Mouse (Mus musculus): ENCODE measurements around the gene Ccdc62. TPM values are rescaled to one million over a fixed set of nuclear protein-coding genes. Genes with fewer than 3 reads are reported as not detected.

Ccdc62 gene
- polyA plus RNA-seq, 1 experiment from 2014 or later = 8.0 TPM

DNA sequence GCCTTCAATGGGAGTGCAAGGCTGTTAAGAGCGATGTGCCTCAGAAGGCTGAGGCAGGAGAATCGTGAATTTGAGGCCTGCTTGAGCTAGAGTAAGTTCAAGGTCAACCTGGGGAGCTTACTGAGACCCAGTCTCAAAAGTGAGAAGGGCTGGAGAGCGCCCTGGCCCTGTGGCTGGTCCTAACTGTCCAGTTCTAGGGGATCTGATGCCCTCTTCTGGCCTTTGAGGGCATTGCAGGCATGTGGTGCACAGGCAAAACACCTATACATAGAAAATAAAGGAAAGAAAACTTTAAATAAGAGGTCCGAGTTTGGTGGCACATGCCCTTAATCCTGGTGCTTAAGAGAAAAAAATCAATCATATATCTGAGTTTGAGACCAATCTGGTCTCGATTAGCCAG, 62.3 kb downstream of the Ccdc62 start:
- ATAC-seq (ENCODE audit: low read depth) = peak; percentile 63
- no peak overlapping the region for H3K9ac ChIP-seq (ENCODE audit: low read length)
- no peaks in the 10 kb centered on the region for H3K9me3 ChIP-seq (ENCODE audit: control insufficient read depth, low read length)
- H3K27ac ChIP-seq (ENCODE audit: low read length) = peak overlapping the region; percentile 75
- H3K4me2 ChIP-seq (ENCODE audit: low read depth, low read length) = no peak overlapping the region
- no peak overlapping the region for H3K4me3 ChIP-seq (ENCODE audit: low read length)
- H3K27me3 ChIP-seq (ENCODE audit: control insufficient read depth, insufficient read depth, low read depth, low read length) = no peaks in the 10 kb centered on the region
- 36% methylated on average over 5 of the region's 5 CpGs for WGBS
- no peaks in the 10 kb centered on the region for H3K36me3 ChIP-seq (ENCODE audit: control insufficient read depth, insufficient read depth, low read length)
- H3K4me1 ChIP-seq (replicated peaks; ENCODE audit: control insufficient read depth, insufficient read depth, low read length) = peaks cover 13% of the 10 kb centered on the region

DNA sequence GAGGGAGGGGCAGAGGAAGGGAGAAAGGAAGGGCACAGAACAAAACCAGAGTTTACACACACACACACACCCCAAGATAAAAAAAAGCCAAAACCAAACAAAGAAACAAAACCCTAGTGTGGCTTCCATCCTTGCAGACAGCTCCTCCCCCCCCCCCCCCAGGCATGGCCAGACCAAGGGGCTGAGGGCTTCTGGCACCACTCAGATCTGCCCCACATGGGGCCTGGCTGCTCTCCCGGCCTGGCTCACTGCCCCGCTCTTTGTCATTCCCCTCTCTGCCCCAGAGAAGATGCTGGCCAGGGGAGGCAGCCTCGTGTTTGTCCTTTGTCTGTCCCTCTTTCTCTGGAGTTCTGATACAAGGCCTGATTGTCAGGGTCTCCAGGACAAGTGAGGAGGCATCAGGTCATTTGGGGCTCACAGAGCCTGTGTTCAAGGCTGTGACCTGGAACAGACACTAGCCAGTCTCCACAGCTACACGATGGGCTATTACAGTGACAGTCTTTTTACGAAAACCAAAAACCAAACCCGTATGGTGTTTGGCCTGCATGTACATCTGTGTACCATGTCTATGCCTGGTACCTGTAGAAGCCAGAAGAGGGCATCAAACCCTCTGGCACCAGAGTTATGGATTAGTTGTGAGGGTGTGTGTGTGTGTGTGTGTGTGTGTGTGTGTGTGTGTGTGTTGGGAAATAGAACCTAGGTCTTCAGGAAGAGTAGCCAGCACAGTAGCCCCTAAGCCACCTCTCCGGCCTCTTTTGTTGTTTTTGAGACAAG, 63.0 kb downstream of the Ccdc62 start:
- Histone ChIP-seq H3K27me3 (ENCODE audit: control insufficient read depth, insufficient read depth, low read depth, low read length) (no peaks in the 10 kb centered on the region), H3K27ac (ENCODE audit: low read length) (peak overlapping the region; percentile 50; the same call in 1 of the 2 replicates), H3K9ac (ENCODE audit: low read length) (no peak overlapping the region; the same call in 1 of the 2 replicates), H3K9me3 (ENCODE audit: control insufficient read depth, low read length) (no peaks in the 10 kb centered on the region), H3K36me3 (ENCODE audit: control insufficient read depth, insufficient read depth, low read length) (no peaks in the 10 kb centered on the region), H3K4me1 (replicated peaks; ENCODE audit: control insufficient read depth, insufficient read depth, low read length) (peaks cover 13% of the 10 kb centered on the region), H3K4me3 (ENCODE audit: low read length) (no peak overlapping the region), H3K4me2 (ENCODE audit: low read depth, low read length) (no peak overlapping the region)
- peak; percentile 70; the same call in 1 of the 2 replicates for ATAC-seq (ENCODE audit: low read depth)
- 61% methylated on average over 7 of the region's 7 CpGs for WGBS

DNA sequence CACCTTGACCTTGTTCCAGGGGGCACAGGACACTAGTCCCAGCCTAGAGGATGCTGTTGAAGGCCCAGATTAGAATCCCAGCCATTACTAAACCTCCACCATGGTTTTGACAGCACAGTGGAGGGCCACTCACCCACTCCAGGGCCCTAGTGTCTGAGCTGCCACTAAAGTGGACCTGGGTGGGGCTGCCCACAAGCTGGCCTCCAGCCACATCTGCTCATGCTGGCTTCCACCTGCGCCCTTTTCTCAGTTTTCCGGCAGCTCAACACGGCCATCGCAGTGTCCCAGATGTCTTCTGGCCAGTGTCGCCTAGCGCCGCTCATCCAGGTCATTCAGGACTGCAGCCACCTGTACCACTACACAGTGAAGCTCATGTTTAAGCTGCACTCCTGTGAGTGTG, 64.0 kb downstream of the Ccdc62 start:
- WGBS = 91% methylated on average over 7 of the region's 7 CpGs
- Histone ChIP-seq H3K4me3 (ENCODE audit: low read length) (no peak overlapping the region), H3K36me3 (ENCODE audit: control insufficient read depth, insufficient read depth, low read length) (no peaks in the 10 kb centered on the region), H3K4me2 (ENCODE audit: low read depth, low read length) (no peak overlapping the region), H3K9ac (ENCODE audit: low read length) (no peak overlapping the region), H3K27ac (ENCODE audit: low read length) (no peak overlapping the region), H3K9me3 (ENCODE audit: control insufficient read depth, low read length) (no peaks in the 10 kb centered on the region), H3K4me1 (replicated peaks; ENCODE audit: control insufficient read depth, insufficient read depth, low read length) (peaks cover 13% of the 10 kb centered on the region), H3K27me3 (ENCODE audit: control insufficient read depth, insufficient read depth, low read depth, low read length) (no peaks in the 10 kb centered on the region)
- ATAC-seq (ENCODE audit: low read depth) = no peak

DNA sequence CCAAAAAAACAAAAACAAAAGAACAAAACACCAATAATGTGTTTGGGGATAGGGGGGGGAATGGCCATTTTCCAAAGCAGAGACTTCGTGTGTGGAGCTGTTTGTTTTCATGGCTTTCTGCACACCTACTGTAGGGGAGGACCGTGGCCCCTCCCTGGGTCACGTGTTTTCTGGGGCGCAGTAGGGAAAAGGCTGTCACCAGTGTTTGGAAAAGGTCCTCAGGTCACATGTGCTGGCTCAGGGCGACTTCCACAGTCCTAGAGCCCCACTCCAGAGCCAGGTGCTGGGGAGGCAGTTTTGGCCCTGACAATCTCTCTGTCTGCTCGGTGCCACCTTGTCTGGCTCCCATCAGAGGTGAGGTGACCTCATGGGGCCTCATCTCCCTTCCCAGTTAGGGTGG, 64.9 kb downstream of the Ccdc62 start:
- H3K9ac ChIP-seq (ENCODE audit: low read length) = no peak overlapping the region
- H3K27ac ChIP-seq (ENCODE audit: low read length) = no peak overlapping the region
- H3K27me3 ChIP-seq (ENCODE audit: control insufficient read depth, insufficient read depth, low read depth, low read length) = no peaks in the 10 kb centered on the region
- no peak overlapping the region for H3K4me2 ChIP-seq (ENCODE audit: low read depth, low read length)
- H3K9me3 ChIP-seq (ENCODE audit: control insufficient read depth, low read length) = no peaks in the 10 kb centered on the region
- 62% methylated on average over 6 of the region's 6 CpGs for WGBS
- ATAC-seq (ENCODE audit: low read depth) = no peak
- H3K4me1 ChIP-seq (replicated peaks; ENCODE audit: control insufficient read depth, insufficient read depth, low read length) = peaks cover 13% of the 10 kb centered on the region
- H3K36me3 ChIP-seq (ENCODE audit: control insufficient read depth, insufficient read depth, low read length) = no peaks in the 10 kb centered on the region
- no peak overlapping the region for H3K4me3 ChIP-seq (ENCODE audit: low read length)

DNA sequence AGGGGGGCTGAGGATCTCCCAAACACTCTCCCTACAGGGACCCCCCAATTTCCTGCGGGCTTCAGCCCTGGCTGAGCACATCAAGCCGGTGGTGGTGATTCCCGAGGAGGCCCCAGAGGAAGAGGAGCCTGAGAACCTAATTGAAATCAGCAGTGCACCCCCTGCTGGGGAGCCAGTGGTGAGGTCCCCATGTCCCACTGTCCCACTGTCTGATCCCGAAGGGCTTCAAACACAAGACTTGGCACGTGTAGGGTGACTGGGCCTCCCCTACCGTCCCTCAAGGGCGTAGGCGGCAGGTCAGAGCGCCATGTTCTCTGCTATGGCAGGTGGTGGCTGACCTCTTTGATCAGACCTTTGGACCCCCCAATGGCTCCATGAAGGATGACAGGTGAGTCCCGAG, 65.7 kb downstream of the Ccdc62 start:
- H3K9me3 ChIP-seq (ENCODE audit: control insufficient read depth, low read length) = no peaks in the 10 kb centered on the region
- ATAC-seq (ENCODE audit: low read depth) = no peak
- no peaks in the 10 kb centered on the region for H3K36me3 ChIP-seq (ENCODE audit: control insufficient read depth, insufficient read depth, low read length)
- no peaks in the 10 kb centered on the region for H3K27me3 ChIP-seq (ENCODE audit: control insufficient read depth, insufficient read depth, low read depth, low read length)
- peaks cover 13% of the 10 kb centered on the region for H3K4me1 ChIP-seq (replicated peaks; ENCODE audit: control insufficient read depth, insufficient read depth, low read length)
- no peak overlapping the region for H3K4me3 ChIP-seq (ENCODE audit: low read length)
- WGBS = 78% methylated on average over 10 of the region's 10 CpGs
- no peak overlapping the region for H3K4me2 ChIP-seq (ENCODE audit: low read depth, low read length)
- H3K27ac ChIP-seq (ENCODE audit: low read length) = no peak overlapping the region
- H3K9ac ChIP-seq (ENCODE audit: low read length) = no peak overlapping the region

DNA sequence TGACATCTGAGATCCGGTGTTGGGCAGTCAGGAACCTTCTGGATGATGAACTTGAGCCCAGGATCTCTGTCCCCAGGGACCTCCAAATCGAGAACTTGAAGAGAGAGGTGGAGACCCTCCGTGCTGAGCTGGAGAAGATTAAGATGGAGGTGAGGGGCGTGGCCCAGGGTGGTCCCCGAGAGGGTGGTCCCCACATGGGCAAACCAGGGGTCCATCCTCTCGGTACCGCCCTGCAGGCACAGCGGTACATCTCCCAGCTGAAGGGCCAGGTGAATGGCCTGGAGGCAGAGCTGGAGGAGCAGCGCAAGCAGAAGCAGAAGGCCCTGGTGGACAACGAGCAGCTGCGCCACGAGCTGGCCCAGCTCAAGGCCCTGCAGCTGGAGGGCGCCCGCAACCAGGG, 66.2 kb downstream of the Ccdc62 start:
- no peak overlapping the region for H3K4me2 ChIP-seq (ENCODE audit: low read depth, low read length)
- no peaks in the 10 kb centered on the region for H3K9me3 ChIP-seq (ENCODE audit: control insufficient read depth, low read length)
- no peak for ATAC-seq (ENCODE audit: low read depth)
- H3K4me1 ChIP-seq (replicated peaks; ENCODE audit: control insufficient read depth, insufficient read depth, low read length) = peaks cover 13% of the 10 kb centered on the region
- H3K4me3 ChIP-seq (ENCODE audit: low read length) = no peak overlapping the region
- no peaks in the 10 kb centered on the region for H3K27me3 ChIP-seq (ENCODE audit: control insufficient read depth, insufficient read depth, low read depth, low read length)
- no peaks in the 10 kb centered on the region for H3K36me3 ChIP-seq (ENCODE audit: control insufficient read depth, insufficient read depth, low read length)
- no peak overlapping the region for H3K9ac ChIP-seq (ENCODE audit: low read length)
- H3K27ac ChIP-seq (ENCODE audit: low read length) = no peak overlapping the region
- WGBS = 82% methylated on average over 14 of the region's 14 CpGs

DNA sequence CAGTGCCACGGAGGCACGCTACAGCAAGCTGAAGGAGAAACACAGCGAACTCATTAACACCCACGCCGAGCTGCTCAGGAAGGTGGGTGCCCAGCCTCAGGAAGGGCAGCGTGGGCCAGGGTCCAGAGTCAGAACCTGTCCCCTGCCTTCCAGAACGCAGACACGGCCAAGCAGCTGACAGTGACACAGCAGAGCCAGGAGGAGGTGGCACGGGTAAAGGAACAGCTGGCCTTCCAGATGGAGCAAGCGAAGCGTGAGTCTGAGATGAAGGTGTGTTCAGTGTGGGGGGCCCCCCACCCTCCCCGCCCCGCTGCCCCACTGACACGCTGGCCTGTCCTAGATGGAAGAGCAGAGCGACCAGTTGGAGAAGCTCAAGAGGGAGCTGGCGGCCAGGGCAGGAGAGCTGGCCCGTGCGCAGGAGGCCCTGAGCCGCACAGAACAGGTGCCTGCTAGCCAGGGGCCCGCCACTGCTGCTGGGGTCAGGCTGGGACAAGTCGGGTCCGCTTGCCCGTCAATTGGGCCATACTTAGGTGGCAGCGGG, 66.8 kb downstream of the Ccdc62 start:
- no peak for ATAC-seq (ENCODE audit: low read depth)
- WGBS = 84% methylated on average over 24 of the region's 24 CpGs
- no peak overlapping the region for H3K27ac ChIP-seq (ENCODE audit: low read length)
- H3K4me3 ChIP-seq (ENCODE audit: low read length) = no peak overlapping the region
- H3K27me3 ChIP-seq (ENCODE audit: control insufficient read depth, insufficient read depth, low read depth, low read length) = no peaks in the 10 kb centered on the region
- no peaks in the 10 kb centered on the region for H3K36me3 ChIP-seq (ENCODE audit: control insufficient read depth, insufficient read depth, low read length)
- H3K4me1 ChIP-seq (replicated peaks; ENCODE audit: control insufficient read depth, insufficient read depth, low read length) = peaks cover 8% of the 10 kb centered on the region
- H3K4me2 ChIP-seq (ENCODE audit: low read depth, low read length) = no peak overlapping the region
- no peak overlapping the region for H3K9ac ChIP-seq (ENCODE audit: low read length)
- no peaks in the 10 kb centered on the region for H3K9me3 ChIP-seq (ENCODE audit: control insufficient read depth, low read length)

DNA sequence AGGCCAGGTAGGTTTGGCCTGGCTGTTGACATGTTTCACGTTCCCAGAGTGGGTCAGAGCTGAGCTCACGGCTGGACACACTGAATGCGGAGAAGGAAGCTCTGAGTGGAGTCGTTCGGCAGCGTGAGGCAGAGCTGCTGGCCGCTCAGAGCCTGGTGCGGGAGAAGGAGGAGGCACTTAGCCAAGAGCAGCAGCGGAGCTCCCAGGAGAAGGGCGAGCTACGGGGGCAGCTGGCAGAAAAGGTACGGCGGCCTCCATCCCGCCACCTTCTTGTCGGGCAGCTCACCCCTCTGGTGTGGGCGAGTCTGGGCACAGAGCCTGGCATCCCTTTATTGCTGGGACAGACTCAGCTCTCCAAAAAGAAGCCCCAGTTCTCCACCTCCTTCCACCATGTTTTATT, 67.3 kb downstream of the Ccdc62 start:
- no peak overlapping the region for H3K27ac ChIP-seq (ENCODE audit: low read length)
- no peaks in the 10 kb centered on the region for H3K27me3 ChIP-seq (ENCODE audit: control insufficient read depth, insufficient read depth, low read depth, low read length)
- no peak overlapping the region for H3K4me3 ChIP-seq (ENCODE audit: low read length)
- H3K4me2 ChIP-seq (ENCODE audit: low read depth, low read length) = no peak overlapping the region
- WGBS = 56% methylated on average over 16 of the region's 16 CpGs
- no peaks in the 10 kb centered on the region for H3K9me3 ChIP-seq (ENCODE audit: control insufficient read depth, low read length)
- H3K36me3 ChIP-seq (ENCODE audit: control insufficient read depth, insufficient read depth, low read length) = no peaks in the 10 kb centered on the region
- no peak for ATAC-seq (ENCODE audit: low read depth)
- no peak overlapping the region for H3K9ac ChIP-seq (ENCODE audit: low read length)
- H3K4me1 ChIP-seq (replicated peaks; ENCODE audit: control insufficient read depth, insufficient read depth, low read length) = peaks cover 3% of the 10 kb centered on the region; the same call in 1 of the 2 replicates

DNA sequence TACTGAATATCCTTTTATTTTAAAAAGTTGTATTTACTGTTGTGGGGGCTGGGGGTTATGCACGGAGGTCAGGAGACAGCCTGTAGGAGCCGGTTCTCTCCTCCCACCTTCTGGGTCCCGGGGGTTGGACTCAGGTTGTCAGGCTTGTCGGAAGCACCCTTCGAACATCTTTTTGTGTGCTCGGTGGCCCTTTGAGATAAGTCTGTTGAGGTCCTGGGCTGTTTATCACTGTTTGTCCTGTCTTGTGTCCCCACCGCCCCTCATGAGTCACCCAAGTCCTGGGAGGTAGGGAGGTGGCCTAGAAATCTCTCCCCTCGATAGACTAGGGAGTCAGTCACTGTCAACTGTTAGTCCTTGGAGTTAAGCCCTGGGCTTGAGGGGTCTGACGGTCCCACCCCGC, 67.9 kb downstream of the Ccdc62 start:
- no peak overlapping the region for H3K4me2 ChIP-seq (ENCODE audit: low read depth, low read length)
- H3K27me3 ChIP-seq (ENCODE audit: control insufficient read depth, insufficient read depth, low read depth, low read length) = no peaks in the 10 kb centered on the region
- H3K9ac ChIP-seq (ENCODE audit: low read length) = no peak overlapping the region
- H3K36me3 ChIP-seq (ENCODE audit: control insufficient read depth, insufficient read depth, low read length) = no peaks in the 10 kb centered on the region
- H3K9me3 ChIP-seq (ENCODE audit: control insufficient read depth, low read length) = no peaks in the 10 kb centered on the region
- no peak for ATAC-seq (ENCODE audit: low read depth)
- 58% methylated on average over 10 of the region's 10 CpGs for WGBS
- no peak overlapping the region for H3K27ac ChIP-seq (ENCODE audit: low read length)
- no peak overlapping the region for H3K4me3 ChIP-seq (ENCODE audit: low read length)
- H3K4me1 ChIP-seq (replicated peaks; ENCODE audit: control insufficient read depth, insufficient read depth, low read length) = peaks cover 2% of the 10 kb centered on the region; the same call in 1 of the 2 replicates

All from lung, embryonic 16.5 days (tissue).